Mouse (Mus musculus) heart, embryonic 16.5 days (tissue): Measurements from ENCODE around the gene Kcnj10. TPM values are rescaled to one million over a fixed set of nuclear protein-coding genes. Genes with fewer than 3 reads are reported as not detected.

Experiments
- ATAC-seq: fragments of 200-750 bp; cut with Nextera tagmentation; replicated peaks from 2 replicates; pipeline ENCODE4 v1.8.0; 2017; ENCODE audit warnings: moderate number of reproducible peaks; ENCODE audit not compliant: insufficient read depth, low FRiP score; ENCODE audit errors: extremely low read depth
- H3K27ac ChIP-seq: fragments of 300-500 bp; sonication (generic); 2 replicates; pipeline ENCODE4 v1.5.1; 2014; ENCODE audit warnings: mild to moderate bottlenecking, low read length, control low read depth, moderate library complexity
- H3K27me3 ChIP-seq: fragments of 300-500 bp; sonication (generic); 2 replicates; pipeline ENCODE4 v1.6.1; 2014; ENCODE audit warnings: low read length, mixed read lengths; ENCODE audit not compliant: control insufficient read depth, insufficient read depth
- H3K36me3 ChIP-seq: fragments of 300-500 bp; sonication (generic); 2 replicates; pipeline ENCODE4 v1.6.1; 2014; ENCODE audit not compliant: control insufficient read depth, insufficient read depth
- H3K4me1 ChIP-seq: fragments of 300-500 bp; sonication (generic); 2 replicates; pipeline ENCODE4 v1.6.1; 2014; ENCODE audit warnings: low read length, mixed read lengths; ENCODE audit not compliant: control insufficient read depth, insufficient read depth
- H3K4me2 ChIP-seq: fragments of 300-500 bp; sonication (generic); 2 replicates; pipeline ENCODE4 v1.6.1; 2014; ENCODE audit warnings: low read depth, mild to moderate bottlenecking, control low read depth, low read length
- H3K4me3 ChIP-seq: fragments of 300-500 bp; sonication (generic); 2 replicates; pipeline ENCODE4 v1.5.1; 2014; ENCODE audit warnings: mild to moderate bottlenecking, control low read depth, low read length
- H3K9ac ChIP-seq: fragments of 300-500 bp; sonication (generic); 2 replicates; pipeline ENCODE4 v1.6.1; 2014; ENCODE audit warnings: low read length, control low read depth
- H3K9me3 ChIP-seq: fragments of 300-500 bp; sonication (generic); replicated peaks from 2 replicates; pipeline ENCODE4 v1.6.1; 2016; ENCODE audit warnings: low read length; ENCODE audit not compliant: control insufficient read depth
- WGBS: fragments of 180-500 bp; shearing (Covaris S2); extraction: QIAGEN DNeasy Blood & Tissue Kit; methylation state at CpG from one replicate; pipeline ENCODE4 v1.1.7; 2014; 5-methylcytosine and 5-hydroxymethylcytosine counted together
- polyA plus RNA-seq: library from polyadenylated mRNA; unstranded; fragments of >200 nt; fragmentation: Nextera tagmentation; extraction: Ambion mirVana; gene quantifications from 2 replicates; pipeline ENCODE4 v1.2.1, GENCODE M21; 2015

Gene Kcnj10
- polyA plus RNA-seq, 1 experiment from 2014 or later, result 0.05 TPM

DNA sequence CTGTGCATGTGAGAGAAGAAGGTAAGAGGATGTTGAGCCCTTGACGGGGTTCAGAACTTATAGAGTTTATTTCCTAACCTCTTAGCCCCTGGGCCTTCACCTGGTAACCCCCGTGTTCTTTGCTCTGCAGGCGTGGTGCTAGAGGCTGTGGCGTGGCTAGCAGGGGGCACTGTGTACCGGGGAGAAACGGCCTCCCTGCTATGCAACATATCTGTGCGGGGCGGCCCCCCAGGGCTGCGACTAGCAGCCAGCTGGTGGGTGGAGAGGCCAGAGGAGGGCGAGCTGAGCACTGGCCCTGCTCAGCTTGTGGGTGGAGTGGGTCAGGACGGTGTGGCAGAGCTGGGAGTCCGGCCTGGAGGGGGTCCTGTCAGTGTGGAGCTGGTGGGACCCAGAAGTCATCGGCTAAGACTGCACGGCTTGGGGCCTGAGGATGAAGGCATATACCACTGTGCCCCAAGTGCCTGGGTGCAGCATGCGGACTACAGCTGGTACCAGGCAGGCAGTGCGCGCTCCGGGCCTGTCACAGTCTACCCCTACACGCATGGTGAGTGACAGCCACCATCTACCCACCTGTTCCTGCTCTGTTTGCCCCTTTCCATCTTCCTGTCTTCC is 22.5 kb upstream of the Kcnj10 start:
- H3K4me2 ChIP-seq, result no peak overlapping the region
- H3K36me3 ChIP-seq, result no peaks in the 10 kb centered on the region
- no peaks in the 10 kb centered on the region for H3K9me3 ChIP-seq
- H3K4me3 ChIP-seq, result no peak overlapping the region
- no peak overlapping the region for H3K9ac ChIP-seq
- WGBS, result 81% methylated on average over 19 of the region's 19 CpGs
- H3K27ac ChIP-seq, result no peak overlapping the region
- no peaks in the 10 kb centered on the region for H3K4me1 ChIP-seq
- peaks cover 5% of the 10 kb centered on the region; the same call in 1 of the 2 replicates for H3K27me3 ChIP-seq
- ATAC-seq, result no peak

DNA sequence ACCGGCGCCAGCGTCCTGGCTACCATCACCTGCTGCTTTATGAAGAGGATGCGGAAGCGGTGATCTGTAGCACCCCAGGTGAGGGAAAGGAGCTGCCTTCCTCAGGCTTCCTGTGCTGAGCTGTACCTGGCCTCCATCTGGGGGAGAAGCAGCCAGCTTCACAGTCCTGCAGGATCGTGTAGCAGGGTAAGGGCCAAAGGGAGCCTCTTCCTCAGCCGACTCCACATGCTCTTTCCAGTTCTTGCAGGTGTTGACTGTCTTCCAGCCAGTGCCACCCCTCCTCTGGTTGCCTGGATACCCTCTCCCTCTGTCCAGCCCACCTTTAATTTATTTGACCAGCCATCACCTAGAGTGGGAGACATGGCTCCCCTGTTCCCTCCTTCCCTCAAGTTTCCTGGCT is 21.7 kb upstream of the Kcnj10 start:
- WGBS, result 85% methylated on average over 7 of the region's 7 CpGs
- Histone ChIP-seq H3K27me3 (peaks cover 5% of the 10 kb centered on the region; the same call in 1 of the 2 replicates), H3K4me1 (no peaks in the 10 kb centered on the region), H3K27ac (no peak overlapping the region), H3K36me3 (no peaks in the 10 kb centered on the region), H3K9me3 (no peaks in the 10 kb centered on the region), H3K4me2 (no peak overlapping the region), H3K9ac (no peak overlapping the region), H3K4me3 (no peak overlapping the region)
- ATAC-seq, result no peak

DNA sequence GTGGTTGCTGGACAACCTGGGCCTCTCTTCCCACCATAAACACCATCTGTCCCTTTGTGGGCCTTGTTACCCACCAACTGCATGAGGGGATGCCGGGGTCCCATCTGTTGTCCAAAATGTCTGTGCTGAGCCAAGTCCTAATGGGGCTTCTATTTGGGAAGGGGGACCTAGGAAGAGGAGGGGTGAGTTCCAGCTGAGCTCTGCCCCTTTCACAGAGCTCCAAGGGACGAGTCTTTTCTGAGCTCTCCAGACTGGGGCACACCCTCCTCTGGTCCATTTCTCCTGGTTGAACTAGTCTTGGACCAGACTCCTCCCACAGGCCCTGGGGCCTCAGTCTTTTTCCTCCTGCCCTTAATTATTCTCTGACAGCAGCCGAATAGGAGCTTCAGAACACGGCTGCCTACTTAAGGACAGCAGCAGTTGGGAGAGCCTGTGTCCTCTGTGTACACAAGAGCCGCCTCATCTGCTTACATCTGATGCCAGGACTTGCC is 21.0 kb upstream of the Kcnj10 start:
- Histone ChIP-seq H3K36me3 (no peaks in the 10 kb centered on the region), H3K9ac (no peak overlapping the region), H3K9me3 (no peaks in the 10 kb centered on the region), H3K4me1 (no peaks in the 10 kb centered on the region), H3K4me3 (no peak overlapping the region), H3K4me2 (no peak overlapping the region), H3K27me3 (peaks cover 6% of the 10 kb centered on the region; the same call in 1 of the 2 replicates), H3K27ac (no peak overlapping the region)
- 61% methylated on average over 5 of the region's 5 CpGs for WGBS
- no peak for ATAC-seq

DNA sequence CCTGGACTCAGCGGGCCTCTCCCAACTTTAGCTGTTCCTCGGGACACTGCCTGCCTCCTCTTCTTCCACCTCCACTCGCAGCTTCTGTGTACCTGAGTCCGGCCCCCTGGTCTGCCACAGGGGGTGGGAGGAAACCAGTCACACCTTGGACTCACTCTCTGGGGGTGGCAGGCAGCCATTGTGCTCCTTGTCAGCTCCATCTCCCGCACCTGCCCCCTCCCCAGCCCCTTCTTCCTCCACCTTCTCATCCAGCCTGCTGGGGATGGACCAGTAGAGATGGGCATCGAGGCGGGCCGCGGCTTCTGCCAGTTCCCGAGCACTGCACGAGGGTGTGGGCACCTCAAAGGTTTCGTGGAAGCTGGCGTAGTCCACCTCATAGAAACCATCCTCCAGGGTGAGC is 18.3 kb upstream of the Kcnj10 start:
- Histone ChIP-seq H3K27me3 (peaks cover 31% of the 10 kb centered on the region), H3K36me3 (no peaks in the 10 kb centered on the region), H3K4me2 (no peak overlapping the region), H3K9ac (no peak overlapping the region), H3K27ac (no peak overlapping the region), H3K4me3 (no peak overlapping the region), H3K4me1 (peaks cover 2% of the 10 kb centered on the region; the same call in 1 of the 2 replicates), H3K9me3 (peaks cover 4% of the 10 kb centered on the region)
- 48% methylated on average over 13 of the region's 13 CpGs for WGBS
- no peak for ATAC-seq

DNA sequence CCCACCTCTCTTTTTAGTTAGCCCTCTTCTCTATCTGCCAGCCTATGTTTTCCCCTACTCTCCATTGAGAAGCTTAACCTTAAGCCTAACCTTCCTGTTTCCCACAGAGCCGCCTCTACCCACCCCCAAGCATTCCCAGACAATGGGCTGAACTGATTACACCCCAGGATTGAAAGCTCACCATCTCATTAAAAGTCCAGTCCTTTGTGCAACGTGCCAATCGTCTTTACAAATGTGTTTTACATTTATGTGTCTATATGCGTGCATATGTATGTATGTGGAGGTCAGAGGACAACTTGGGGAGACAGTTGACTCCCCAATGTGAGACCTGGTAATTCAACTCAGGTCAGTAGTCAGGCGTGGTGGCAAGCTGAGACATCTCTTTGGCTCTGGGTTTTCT is 17.7 kb upstream of the Kcnj10 start:
- H3K27ac ChIP-seq, result no peak overlapping the region
- no peak overlapping the region for H3K9ac ChIP-seq
- H3K27me3 ChIP-seq, result peaks cover 37% of the 10 kb centered on the region
- no peak overlapping the region for H3K4me3 ChIP-seq
- H3K4me1 ChIP-seq, result peaks cover 2% of the 10 kb centered on the region; the same call in 1 of the 2 replicates
- peaks cover 4% of the 10 kb centered on the region for H3K9me3 ChIP-seq
- H3K36me3 ChIP-seq, result no peaks in the 10 kb centered on the region
- no peak overlapping the region for H3K4me2 ChIP-seq
- no peak for ATAC-seq
- 43% methylated on average over 5 of the region's 5 CpGs for WGBS

DNA sequence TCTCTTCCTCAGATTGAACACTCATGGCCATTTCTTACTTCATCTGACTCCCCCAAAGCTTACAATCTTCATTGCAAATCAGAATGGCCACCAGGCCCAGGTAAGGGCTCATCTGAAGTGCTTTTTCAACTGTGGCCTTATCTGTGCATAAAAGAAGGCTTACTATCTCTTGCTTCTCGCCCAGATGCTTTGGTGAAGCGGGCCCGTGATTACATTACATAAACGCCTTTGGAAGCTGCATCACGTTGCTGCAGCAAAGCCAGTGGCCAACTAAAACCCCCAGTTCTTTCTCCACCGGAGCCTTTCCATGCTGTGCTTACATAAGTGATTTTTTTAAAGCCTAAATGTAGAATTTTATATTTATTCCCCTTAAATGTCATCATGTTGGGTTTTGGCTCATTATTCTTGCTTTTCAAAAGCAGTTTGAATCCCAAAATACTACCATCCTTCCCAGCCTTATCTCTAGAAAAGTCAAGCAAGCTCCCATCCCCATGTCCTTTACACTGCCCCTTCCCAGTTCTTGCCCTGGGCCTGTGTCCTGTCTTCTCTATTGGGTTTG is 17.1 kb upstream of the Kcnj10 start:
- no peak overlapping the region for H3K4me2 ChIP-seq
- H3K27ac ChIP-seq, result no peak overlapping the region
- H3K4me3 ChIP-seq, result no peak overlapping the region
- peaks cover 4% of the 10 kb centered on the region for H3K9me3 ChIP-seq
- no peak overlapping the region for H3K9ac ChIP-seq
- peaks cover 2% of the 10 kb centered on the region; the same call in 1 of the 2 replicates for H3K4me1 ChIP-seq
- 62% methylated on average over 6 of the region's 6 CpGs for WGBS
- ATAC-seq, result no peak
- H3K36me3 ChIP-seq, result no peaks in the 10 kb centered on the region
- peaks cover 43% of the 10 kb centered on the region for H3K27me3 ChIP-seq

DNA sequence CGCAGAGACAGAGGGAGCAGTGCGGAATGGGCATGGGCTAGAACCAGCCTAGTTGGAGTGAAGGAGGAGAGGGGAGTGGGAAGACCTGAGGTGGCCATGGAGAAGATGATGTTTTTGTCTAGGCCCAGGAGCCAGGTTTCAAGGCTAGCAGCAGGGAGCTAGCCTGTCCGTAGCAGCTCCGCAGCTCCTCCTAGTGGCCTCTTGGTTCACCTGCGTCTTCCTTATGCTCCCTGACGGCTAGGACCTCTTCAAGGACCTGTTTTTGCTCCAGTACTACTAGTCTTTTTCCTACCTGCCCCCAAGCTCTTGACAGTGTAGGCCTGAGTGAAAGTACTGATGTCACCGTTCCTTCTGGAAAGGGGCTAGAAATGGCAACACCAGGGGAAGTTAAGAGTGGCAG is 16.3 kb upstream of the Kcnj10 start:
- H3K9ac ChIP-seq, result no peak overlapping the region
- H3K4me1 ChIP-seq, result peaks cover 2% of the 10 kb centered on the region; the same call in 1 of the 2 replicates
- H3K27me3 ChIP-seq, result peaks cover 51% of the 10 kb centered on the region
- H3K27ac ChIP-seq, result no peak overlapping the region
- H3K36me3 ChIP-seq, result no peaks in the 10 kb centered on the region
- ATAC-seq, result no peak; the same call in 1 of the 2 replicates
- no peak overlapping the region for H3K4me2 ChIP-seq
- no peak overlapping the region for H3K4me3 ChIP-seq
- 10% methylated on average over 7 of the region's 7 CpGs for WGBS
- H3K9me3 ChIP-seq, result peaks cover 4% of the 10 kb centered on the region

DNA sequence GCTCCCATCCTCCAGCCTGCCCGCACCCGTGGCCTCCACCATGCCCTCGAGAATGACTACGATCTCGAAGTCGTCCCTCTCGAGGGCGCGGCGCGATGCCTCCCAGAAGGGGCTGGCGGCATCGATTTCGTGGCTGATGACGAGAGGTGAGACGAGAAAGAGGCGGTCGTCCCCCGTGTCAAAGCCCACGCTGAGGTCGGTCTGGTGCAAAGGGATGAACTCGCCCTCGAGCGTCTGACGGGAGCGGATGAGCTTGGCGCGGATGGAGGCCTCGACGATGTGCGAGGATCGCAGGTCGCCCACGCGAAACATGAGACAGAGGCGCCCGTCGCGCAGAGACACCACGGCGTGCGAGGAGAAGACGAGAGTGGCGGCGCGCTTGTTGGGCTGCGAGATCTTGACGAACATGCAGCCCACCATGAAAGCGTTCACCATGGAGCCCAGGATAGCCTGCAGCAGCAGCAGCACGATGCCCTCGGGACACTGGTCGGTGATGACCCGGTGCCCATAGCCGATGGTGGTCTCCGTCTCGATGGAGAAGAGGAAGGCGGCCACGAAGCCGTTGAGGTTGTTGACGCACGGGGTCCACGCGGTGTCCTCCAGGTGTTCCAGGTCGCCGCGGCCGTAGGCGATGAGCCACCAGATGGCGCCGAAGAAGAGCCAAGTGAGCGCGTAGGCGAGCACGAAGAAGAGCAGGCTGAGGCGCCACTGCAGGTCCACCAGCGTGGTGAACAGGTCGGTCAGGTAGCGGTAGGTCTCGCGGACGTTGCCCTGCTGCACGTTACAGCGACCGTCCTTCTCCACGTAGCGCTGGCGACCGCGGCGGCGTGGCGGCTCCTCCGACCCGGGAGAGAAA is 15.1 kb upstream of the Kcnj10 start:
- Histone ChIP-seq H3K4me3 (peak overlapping the region; percentile 58), H3K9ac (peak overlapping the region; percentile 60; the same call in 1 of the 2 replicates), H3K9me3 (peaks cover 4% of the 10 kb centered on the region), H3K27ac (no peak overlapping the region), H3K4me2 (peak overlapping the region; percentile 88), H3K4me1 (peaks cover 2% of the 10 kb centered on the region; the same call in 1 of the 2 replicates), H3K27me3 (peaks cover 56% of the 10 kb centered on the region), H3K36me3 (no peaks in the 10 kb centered on the region)
- ATAC-seq, result 0 out of 2 replicates have a peak, but pooled peaks have one; percentile 22
- WGBS, result 14% methylated on average over 94 of the region's 94 CpGs
